In the genomic region with DNA sequence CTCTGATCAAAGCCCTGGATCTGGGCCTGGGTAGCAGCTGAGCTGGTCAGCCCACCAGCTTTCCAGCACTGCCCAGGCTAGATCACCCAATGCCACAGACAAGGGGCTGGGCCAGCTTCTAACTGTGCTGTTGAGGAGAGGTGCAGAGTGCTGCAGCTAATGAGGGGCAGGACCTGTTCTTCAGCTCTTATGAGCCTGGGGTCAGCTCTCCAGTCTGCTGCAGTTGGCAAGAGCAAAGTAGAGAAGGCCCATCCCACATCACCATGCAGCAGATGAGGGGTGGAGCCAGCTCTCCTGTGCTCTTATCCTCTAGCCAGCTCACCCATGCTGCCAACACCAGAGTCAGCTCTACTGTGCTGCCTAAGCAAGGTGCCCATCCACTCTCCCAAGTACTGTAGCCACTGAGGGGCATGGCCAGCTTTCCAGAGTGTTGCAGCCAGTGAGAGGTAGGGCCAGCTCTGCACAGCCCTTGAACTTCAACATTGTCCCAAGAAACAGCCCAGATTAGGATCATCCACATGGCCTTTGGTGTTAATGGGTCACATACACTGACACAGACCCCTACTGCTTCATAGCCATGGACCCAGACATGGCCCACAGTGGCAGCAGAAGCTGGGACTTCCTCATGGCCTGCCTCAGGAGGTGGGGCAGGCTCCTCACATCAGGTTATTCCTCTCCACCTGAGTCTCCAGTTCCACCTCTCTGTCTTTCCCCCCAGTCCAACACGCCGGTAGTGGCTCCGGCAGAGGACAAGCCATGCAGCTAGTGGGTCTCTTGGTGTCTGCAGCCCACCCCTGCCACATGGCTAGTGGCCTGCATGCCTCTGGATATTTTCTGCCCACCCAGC, we compare ENCODE assay signal across 8 mouse cellular contexts. TPM values are rescaled to one million over a fixed set of nuclear protein-coding genes. Genes with fewer than 3 reads are reported as not detected.
A peak's percentile ranks its signal among the peaks of the same experiment; 100 is the strongest.
DNase-seq lines count a peak whose midpoint lies in the region; ATAC-seq and TF ChIP-seq lines count a peak whose summit lies in the region.

No protein-coding gene starts in this region.

- WGBS in heart, embryonic 15.5 days, result 98% methylated on average over 3 of the region's 3 CpGs
- whole genome bisulfite sequencing in midbrain, embryonic 10.5 days, result 92% methylated on average over 3 of the region's 3 CpGs
- WGBS in midbrain, embryonic 14.5 days, result 96% methylated on average over 3 of the region's 3 CpGs
- 90% methylated on average over 3 of the region's 3 CpGs for WGBS in liver, embryonic 14.5 days (ENCODE audit: insufficient replicate concordance)

- H3K4me1 ChIP-seq in heart, embryonic 15.5 days (replicated peaks), result peaks cover 51% of the 10 kb centered on the region
- 0 out of 2 replicates have a peak, but pooled peaks cover 6% of the 10 kb centered on the region for H3K4me1 ChIP-seq in midbrain, embryonic 10.5 days
- no peaks in the 10 kb centered on the region for H3K4me1 ChIP-seq in midbrain, embryonic 14.5 days (ENCODE audit: control insufficient read depth, insufficient read depth, low read length)
- H3K4me1 ChIP-seq in liver, embryonic 14.5 days (replicated peaks; ENCODE audit: control insufficient read depth in 2 of 2, insufficient read depth in 2 of 2, low read length in 1 of 2), result peaks cover 10 to 21% of the 10 kb centered on the region in 2 experiments

- H3K27me3 ChIP-seq in heart, embryonic 15.5 days, result no peaks in the 10 kb centered on the region
- no peaks in the 10 kb centered on the region for H3K27me3 ChIP-seq in midbrain, embryonic 10.5 days (ENCODE audit: low read depth, poor library complexity, severe bottlenecking)
- H3K27me3 ChIP-seq in midbrain, embryonic 14.5 days (ENCODE audit: control insufficient read depth, insufficient read depth, low read length), result no peaks in the 10 kb centered on the region
- H3K27me3 ChIP-seq in liver, embryonic 14.5 days (ENCODE audit: control insufficient read depth, insufficient read depth, low read length), result no peaks in the 10 kb centered on the region

- no peak overlapping the region for H3K4me2 ChIP-seq in heart, embryonic 15.5 days
- H3K4me2 ChIP-seq in midbrain, embryonic 14.5 days (ENCODE audit: low read length), result no peak overlapping the region
- H3K4me2 ChIP-seq in liver, embryonic 14.5 days (ENCODE audit: low read depth), result no peak overlapping the region

- no peak overlapping the region for H3K9ac ChIP-seq in heart, embryonic 15.5 days
- no peak overlapping the region for H3K9ac ChIP-seq in midbrain, embryonic 14.5 days (replicated peaks; ENCODE audit: low read length)
- no peak overlapping the region for H3K9ac ChIP-seq in liver, embryonic 14.5 days (replicated peaks)

- no peak for TF ChIP-seq CTCF in liver, embryonic 14.5 days (IDR thresholded peaks at IDR 0.05; ENCODE audit: low read depth)

- no peak overlapping the region for H3K4me3 ChIP-seq in heart, embryonic 15.5 days
- no peak overlapping the region for H3K4me3 ChIP-seq in midbrain, embryonic 10.5 days
- no peak overlapping the region for H3K4me3 ChIP-seq in midbrain, embryonic 14.5 days (replicated peaks; ENCODE audit: low read depth, low read length)
- no peak overlapping the region for H3K4me3 ChIP-seq in liver, embryonic 14.5 days (ENCODE audit: insufficient read depth in 1 of 2, low read depth in 2 of 2, low read length in 2 of 2)

- no peak for DNase-seq in heart, postnatal 4 days
- DNase-seq in midbrain, embryonic 10.5 days (ENCODE audit: low spot score), result no peak
- no peak for DNase-seq in midbrain, embryonic 14.5 days
- no peak for DNase-seq in liver, embryonic 14.5 days (ENCODE audit: low read depth in 3 of 3, low spot score in 3 of 3)
- no peak for DNase-seq in thymus, postnatal 4 days
- DNase-seq in urinary bladder, postnatal 25 days (ENCODE audit: low spot score), result no peak
- DNase-seq in thymus, postnatal 25 days, result no peak

- no peak for TF ChIP-seq EP300 in liver, embryonic 14.5 days (IDR thresholded peaks at IDR 0.05; ENCODE audit: low read depth)

- H3K36me3 ChIP-seq in heart, embryonic 15.5 days, result no peaks in the 10 kb centered on the region
- H3K36me3 ChIP-seq in midbrain, embryonic 10.5 days, result peaks cover 7% of the 10 kb centered on the region; the same call in 1 of the 2 replicates
- H3K36me3 ChIP-seq in midbrain, embryonic 14.5 days (ENCODE audit: control insufficient read depth, insufficient read depth, low read length), result peaks cover 8% of the 10 kb centered on the region; the same call in 1 of the 2 replicates
- no peaks in the 10 kb centered on the region; the same call in 1 of the 2 replicates for H3K36me3 ChIP-seq in liver, embryonic 14.5 days (replicated peaks; ENCODE audit: control insufficient read depth, insufficient read depth, low read depth)

- peak overlapping the region; percentile 15; the same call in 1 of the 2 replicates for H3K27ac ChIP-seq in heart, embryonic 15.5 days
- peak overlapping the region; percentile 4; the same call in 1 of the 2 replicates for H3K27ac ChIP-seq in midbrain, embryonic 10.5 days (replicated peaks)
- H3K27ac ChIP-seq in midbrain, embryonic 14.5 days (replicated peaks; ENCODE audit: low read depth, low read length), result no peak overlapping the region
- no peak overlapping the region for H3K27ac ChIP-seq in liver, embryonic 14.5 days

- peak; percentile 42; the same call in 1 of the 2 replicates for ATAC-seq in heart, embryonic 15.5 days (replicated peaks; ENCODE audit: insufficient number of reproducible peaks, insufficient read depth, low FRiP score, low read depth)
- ATAC-seq in midbrain, embryonic 14.5 days (ENCODE audit: low FRiP score, low TSS enrichment), result no peak
- peak; percentile 64 for ATAC-seq in liver, embryonic 14.5 days (ENCODE audit: insufficient read depth)

- no peaks in the 10 kb centered on the region for H3K9me3 ChIP-seq in heart, embryonic 15.5 days (replicated peaks)
- H3K9me3 ChIP-seq in midbrain, embryonic 10.5 days (replicated peaks), result no peaks in the 10 kb centered on the region
- no peaks in the 10 kb centered on the region for H3K9me3 ChIP-seq in midbrain, embryonic 14.5 days (ENCODE audit: control insufficient read depth, low read length)
- no peaks in the 10 kb centered on the region for H3K9me3 ChIP-seq in liver, embryonic 14.5 days (ENCODE audit: control insufficient read depth, low read length)

RNA-seq across cellular contexts. Expression of gene Akap11, which starts 10.8 kb away (rescaled TPM):
- polyA plus RNA-seq in heart, embryonic 15.5 days (2015; fragmentation: Nextera tagmentation; extraction: Ambion mirVana), result 13.4 and 13.8 TPM in 2 replicates
- total RNA-seq in heart, postnatal 4 days (2021), result 10 to 100 TPM; 37.3 to 37.4 TPM
- 15.6 and 17.9 TPM in 2 replicates for polyA plus RNA-seq in midbrain, embryonic 10.5 days (2016; fragmentation: Nextera tagmentation; extraction: Ambion mirVana)
- polyA plus RNA-seq in midbrain, embryonic 14.5 days (2014; fragmentation: Nextera tagmentation; extraction: Ambion mirVana), result 39.6 and 40.6 TPM in 2 replicates
- polyA plus RNA-seq in liver, embryonic 14.5 days (2012; rRNA removed), result 5.6 and 8.2 TPM in 2 replicates
- polyA plus RNA-seq in liver, embryonic 14.5 days (2014; fragmentation: Nextera tagmentation; extraction: Ambion mirVana), result 5.4 TPM in 2 replicates

Comparison
In these comparisons a context has a peak if more than half of its experiments do, and no peak if none do; other contexts are left out.
1. H3K27ac ChIP-seq: peak in heart, embryonic 15.5 days (single experiment) and midbrain, embryonic 10.5 days (single experiment); none in midbrain, embryonic 14.5 days (single experiment) and liver, embryonic 14.5 days (single experiment).